Mouse (Mus musculus): ENCODE results near the gene Vangl1.
A peak's percentile ranks its signal among the peaks of the same experiment; 100 is the strongest.
"Not testable (repeated sequence)": the region's sequence is repeated elsewhere in the genome, so short reads cannot be mapped to it uniquely, and the experiment has no call there.

Vangl1 gene

DNA sequence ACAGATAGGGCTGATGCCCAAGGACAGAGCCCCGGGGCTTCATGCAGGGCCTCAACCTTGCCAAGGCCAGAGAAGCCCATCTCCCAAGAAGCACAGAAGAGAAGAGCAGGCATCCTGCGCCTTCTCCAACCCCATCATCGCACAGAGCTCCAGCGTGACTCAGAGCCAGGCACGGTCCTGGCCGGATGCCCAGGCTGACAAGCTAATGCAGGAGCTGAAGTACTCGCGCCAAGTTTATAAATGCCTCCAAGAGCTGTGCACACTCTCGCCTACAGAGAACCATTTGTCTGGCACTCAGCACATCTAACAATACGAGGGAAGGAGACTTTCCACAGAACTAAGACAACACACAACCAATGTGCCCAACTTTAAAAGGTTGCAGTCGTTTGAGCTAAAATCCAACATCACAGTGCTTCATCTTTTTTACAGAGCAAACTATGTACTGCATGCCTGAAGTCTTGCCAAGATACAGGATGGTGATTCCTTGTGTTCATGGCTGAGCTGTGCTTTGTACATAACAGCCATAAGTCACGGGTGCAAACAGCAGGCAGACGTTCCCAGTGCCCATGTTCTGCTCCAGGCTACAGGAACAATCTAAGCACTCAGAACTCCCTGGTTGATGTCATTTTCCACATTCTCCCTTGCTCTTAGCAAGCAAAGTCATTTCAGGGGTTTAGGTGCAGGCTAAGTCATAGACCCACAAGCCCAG lies 35.1 kb downstream of the Vangl1 start:
- peak; percentile 91 for DNase-seq (ENCODE audit: low spot score)

DNA sequence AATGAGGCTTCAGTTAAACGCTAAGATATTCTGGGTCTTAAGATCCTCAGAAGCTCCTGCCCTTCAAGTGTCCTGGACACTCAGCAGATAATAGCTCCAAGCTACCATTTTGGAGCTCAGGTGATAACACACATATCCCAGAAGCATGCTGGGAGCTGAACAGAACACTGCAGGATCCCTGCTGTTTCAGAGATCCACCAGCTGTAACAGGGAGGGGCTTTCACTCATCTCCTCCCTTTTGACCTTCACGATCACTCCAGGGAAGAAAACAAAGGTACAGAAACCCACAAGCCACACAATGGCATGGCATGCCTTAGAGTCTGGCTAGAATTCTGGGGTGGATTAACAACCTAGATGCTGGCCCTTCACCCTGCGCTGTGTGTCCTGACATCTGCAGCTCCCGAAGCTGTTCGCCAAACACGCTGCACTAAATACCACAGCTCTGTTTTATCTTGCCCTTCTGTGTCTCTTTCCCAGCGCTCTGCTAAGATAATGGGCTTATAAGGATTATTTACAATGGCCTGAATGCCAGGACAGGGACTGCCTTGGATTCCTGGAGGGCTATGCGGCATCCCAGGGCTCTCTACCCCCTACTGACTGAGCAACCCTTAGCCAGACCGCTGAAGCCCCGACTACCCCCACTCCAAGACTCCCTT lies 36.8 kb downstream of the Vangl1 start:
- no peak for DNase-seq (ENCODE audit: low spot score)

DNA sequence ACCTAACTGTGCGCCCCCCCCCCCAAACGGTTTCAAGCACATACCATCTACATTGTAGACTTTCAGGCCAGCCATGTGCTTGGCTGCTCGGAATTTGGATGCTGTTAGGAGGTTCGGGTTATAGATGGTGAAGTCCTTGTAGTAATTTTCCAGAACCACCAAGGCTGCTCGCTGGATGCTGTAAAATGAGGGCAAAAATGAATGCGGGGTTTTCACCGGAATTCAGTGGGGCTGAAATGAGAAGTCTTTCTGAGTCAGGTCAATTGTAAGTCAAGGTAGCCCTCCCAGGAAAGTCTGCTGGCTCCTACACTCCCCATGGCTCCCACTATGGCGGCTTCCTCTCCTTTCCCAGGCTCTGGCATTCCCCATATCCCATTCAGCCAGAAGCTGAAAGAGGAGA lies 37.7 kb downstream of the Vangl1 start:
- no peak for DNase-seq (ENCODE audit: low spot score)

DNA sequence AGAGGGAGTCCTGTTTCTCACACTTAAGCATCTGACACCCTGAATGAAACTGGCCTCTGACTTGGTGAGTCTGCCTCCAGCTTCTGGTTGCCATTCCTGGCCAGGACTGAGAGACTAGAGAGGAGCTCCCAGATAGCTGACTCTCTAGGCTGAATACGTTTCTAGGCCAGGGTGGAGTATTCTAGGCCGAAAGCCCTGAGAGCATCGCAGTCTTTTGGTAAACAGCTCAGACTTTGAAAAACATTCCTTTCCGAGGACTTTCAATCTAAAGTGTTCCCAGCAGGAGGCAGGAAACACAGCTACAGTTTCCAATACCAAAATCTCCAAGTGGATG lies 38.2 kb downstream of the Vangl1 start:
- no peak for DNase-seq (ENCODE audit: low spot score)

DNA sequence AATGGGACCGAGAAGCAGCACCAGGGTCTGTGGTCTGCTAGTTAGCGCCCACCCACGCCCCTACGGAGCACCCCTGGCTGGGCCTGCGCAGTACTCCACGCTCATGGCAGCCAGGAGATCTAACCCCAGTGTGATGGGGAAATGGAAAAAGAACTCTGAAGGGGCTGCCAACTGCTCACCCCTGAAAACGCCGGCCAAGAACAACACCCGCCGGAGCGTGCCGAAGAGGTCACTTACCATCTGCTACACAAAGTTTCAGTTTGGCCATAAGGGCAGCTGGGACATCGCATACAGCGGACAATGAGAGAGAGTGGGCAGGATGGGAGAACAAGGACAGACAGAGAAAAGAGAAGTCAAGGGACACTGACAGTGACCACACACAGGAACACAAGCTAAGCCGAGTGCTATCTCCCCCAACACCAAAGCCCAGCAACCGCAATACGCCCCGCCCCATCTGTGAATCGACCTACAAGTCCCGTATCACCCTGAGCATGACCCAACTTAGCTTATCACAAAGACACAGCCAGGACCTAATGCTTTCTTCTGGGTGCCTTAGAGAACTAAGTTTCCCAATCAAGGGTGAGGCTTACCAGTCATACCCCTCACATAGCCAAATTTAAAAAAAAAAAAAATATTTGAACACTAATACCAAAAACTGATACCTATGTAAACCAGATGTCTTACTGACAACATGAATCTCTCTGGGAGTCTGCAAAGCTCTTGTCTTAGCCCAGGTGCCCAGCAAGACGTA lies 38.8 kb downstream of the Vangl1 start:
- no peak for DNase-seq (ENCODE audit: low spot score)

DNA sequence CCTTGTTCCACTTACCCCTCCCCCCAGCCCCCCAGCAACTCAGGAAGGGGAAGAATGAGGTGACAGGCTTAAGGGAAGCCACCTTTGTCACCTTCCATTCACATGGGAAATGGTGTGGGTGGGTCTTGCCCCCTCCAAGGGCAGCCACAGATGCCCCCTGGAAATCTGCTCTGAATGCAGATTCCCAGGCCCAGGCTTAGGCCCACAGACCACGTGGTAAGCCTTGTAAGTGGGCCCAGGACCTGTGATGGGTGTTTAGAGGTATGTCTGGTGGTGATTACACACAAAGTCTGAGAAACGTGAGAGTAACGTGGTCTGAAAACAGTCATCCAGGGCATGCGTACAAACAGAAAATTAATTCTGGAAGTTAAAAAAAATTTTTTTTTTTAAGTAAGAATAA lies 39.6 kb downstream of the Vangl1 start:
- DNase-seq (ENCODE audit: low spot score) = no peak

DNA sequence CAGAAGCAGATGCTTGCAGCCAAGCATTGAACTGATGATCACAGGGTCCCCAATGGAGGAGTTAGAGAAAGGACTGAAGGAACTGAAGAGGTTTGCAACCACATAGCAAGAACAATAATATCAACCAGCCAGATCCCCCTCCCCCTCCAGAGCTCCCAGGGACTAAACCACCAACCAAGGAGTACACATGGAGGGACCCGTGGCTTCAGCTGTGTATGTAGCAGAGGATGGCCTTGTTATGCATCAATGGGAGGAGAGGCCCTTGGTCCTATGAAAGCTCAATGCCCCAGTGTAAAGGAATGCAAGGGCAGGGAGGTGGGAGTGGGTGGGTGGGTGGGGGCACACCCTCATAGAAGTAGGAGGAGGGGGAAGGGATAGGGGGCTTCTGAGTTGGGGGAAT lies 40.6 kb downstream of the Vangl1 start:
- DNase-seq (ENCODE audit: low spot score) = not testable (repeated sequence)

DNA sequence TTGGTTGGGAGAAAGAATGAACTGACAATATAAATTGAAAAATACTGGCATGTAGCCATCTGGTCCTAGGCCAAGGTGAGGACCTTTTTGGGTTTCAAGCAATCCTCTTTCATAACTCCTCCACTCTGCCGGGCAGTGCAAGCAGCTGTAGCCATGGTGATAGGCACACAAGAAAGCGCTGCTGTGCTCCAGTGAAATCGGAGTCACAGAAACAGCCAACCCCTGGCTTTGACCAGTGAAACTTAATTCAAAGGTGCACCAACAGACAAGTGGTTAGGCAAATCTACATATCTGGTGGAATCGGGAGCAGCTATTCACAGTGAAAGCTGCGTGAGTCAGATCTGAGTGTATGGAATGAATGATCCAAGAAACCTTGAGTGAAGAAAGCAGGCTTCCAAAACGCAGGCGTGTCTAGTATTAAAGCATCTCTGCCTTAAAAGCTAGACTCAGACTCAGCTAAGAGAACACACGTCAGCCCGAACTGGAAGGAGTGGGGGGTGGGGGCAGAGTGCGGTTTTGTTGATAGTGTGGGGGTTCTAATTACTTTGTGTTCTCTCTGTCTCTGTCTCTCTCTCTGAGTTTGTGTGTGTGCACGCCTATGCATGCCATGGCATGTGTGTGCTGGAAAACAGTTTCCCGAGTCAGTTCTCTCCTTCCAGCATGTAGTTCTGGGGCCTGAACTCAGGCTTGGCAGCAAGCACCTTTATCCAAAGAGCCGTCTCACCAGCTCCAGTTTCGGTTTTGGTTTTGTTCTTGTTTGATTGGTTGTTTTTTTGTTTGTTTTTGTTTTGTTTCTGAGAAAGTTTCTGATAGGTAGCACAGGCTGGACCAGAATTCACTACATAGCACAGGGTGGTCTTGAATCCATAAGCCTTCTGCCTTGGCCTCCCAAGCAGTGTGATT lies 44.8 kb downstream of the Vangl1 start:
- no peak for DNase-seq (ENCODE audit: low spot score)

DNA sequence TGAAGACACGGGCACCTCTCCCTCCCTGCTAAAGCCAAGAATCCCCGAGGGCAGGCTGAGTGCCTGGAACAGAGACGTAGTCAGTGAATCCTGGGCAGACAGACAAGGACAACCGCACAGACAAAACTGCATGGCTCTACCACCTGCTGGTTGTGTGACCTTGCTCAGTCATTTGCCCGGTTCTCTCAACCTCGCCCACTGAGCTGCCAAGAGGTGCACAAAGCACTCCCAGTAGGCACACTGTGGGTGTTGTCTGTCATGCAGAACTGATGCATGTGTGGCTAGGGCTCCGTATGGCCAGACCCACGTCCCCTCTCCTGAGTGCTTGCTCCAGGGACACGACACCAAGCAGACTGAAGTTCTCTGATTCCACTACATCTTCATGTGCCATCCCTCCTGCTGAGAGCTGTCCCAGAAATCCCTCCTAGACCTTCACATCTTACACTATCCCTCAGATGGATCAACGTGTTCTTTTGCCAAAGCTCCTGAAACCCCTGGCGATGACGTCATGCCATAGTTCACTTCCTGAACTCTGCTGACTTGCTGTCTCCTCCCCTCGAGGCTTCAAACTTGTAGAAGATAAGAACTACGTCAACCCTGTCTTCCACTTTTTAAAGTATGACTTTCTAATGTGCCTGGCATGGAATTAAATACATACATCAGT lies 45.6 kb downstream of the Vangl1 start:
- DNase-seq (ENCODE audit: low spot score) = no peak

DNA sequence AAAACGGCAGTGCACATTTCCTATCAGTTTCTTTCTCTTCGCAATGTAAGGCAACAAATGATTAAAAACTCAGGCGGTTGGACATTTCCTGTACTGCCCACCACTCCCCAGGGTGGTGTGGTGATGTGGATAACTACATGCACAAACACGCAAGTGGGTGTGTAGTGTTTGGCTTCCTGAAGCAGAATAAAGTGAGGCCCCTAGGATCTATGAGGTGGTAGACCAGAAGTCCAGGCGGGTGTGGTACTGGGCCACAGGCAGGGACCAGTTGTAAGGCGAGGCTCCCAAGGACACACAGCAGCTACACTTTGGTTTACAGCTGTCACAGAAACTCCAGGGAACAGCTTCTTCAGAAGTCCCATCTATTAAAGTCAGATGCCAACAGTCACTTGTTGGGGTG lies 46.8 kb downstream of the Vangl1 start:
- DNase-seq (ENCODE audit: low spot score) = no peak

DNA sequence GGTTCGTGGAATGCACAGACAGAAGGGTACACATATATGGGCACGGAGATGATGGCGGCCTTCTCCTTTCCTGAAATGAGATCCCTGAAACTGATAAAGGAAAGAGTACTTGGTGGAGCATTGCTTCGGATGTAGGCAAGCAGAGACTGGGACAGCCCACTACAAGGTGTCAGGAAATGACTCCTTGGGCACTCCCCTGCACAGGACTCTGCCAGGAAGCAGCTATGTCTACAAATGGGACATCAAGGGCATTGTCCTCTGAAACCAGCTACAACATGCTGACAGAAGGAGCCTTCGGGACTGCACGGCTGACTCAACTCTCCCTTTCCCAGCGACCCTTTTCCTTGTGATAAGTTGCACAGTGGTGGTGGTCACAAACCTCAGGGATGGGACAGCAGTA lies 47.8 kb downstream of the Vangl1 start:
- no peak for DNase-seq (ENCODE audit: low spot score)

DNA sequence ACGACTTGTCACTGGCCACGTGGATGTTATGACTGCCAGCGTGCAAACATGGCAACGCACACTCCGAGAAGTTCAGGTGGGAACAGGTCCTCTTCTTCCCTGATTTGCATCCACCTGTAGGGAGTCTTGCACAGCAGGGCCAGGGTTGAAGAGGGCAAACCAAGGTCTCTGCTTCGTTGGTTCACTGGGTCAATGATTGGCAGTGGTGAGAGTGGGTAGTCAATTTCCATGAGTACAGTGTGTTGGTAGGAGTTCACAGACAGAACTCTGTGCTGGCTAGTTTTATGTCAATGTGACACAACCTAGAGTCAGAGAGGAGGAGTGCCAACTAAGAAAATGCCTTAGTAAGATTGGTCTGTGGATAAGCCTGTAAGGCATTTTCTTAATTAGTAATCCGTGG lies 50.4 kb downstream of the Vangl1 start:
- DNase-seq (ENCODE audit: low spot score) = no peak

DNA sequence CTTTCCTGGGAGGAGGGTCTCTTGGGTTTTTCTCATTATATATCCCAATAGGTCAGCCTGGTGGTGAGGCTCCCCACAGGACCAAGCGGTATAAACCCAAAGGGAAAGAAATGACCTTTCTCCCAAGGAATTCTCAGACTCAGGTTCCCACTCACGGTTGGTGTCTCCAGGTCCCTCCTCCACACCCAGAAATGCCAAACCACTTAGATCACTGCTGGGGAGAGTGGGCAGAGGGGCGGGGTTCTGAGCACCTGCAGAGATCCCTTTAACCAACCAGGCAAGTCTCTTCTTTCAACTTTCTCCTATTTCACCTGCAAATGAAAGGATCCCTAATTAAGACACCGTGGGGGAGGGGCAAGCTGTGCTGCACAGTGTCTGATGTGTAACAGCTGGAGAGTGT lies 51.6 kb downstream of the Vangl1 start:
- DNase-seq (ENCODE audit: low spot score) = no peak

DNA sequence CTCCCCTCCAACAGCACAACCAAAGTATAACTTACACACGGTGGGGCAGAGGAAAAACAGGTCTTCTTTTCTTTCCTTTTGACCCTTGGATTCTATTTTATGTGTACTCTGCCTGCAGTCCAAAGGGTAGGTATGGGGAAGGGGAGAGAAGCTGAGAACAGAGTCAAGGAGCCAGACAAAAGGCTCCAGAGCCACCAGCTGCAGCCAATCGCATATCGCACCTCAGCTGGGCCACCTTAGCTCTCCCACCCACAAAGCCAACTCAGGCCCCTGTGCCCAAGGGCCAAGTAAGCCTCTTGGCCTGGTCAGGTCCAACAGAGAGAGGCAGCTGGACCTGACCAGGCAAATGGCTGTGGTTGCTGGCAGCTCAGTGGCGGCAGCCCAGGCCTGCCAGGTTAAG lies 52.0 kb downstream of the Vangl1 start:
- DNase-seq (ENCODE audit: low spot score) = no peak

DNA sequence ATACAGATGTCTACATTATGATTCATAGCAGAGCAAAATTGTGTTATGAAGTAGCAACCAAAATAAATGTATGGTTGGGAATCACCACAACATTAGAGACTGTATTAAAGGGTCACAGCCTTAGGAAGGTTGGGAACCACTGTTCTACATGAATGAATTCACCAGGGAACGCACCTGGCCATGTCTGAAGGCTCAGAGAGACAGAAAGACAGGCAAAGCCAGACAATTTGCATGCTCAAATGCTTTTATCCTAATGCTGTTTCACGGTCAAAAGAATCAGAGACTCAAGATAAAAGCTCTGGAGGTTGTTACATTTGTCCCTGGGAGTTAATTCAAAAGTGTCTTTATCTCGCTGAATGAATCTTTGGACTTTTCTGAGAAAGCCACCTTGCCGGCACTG lies 52.6 kb downstream of the Vangl1 start:
- no peak for DNase-seq (ENCODE audit: low spot score)

DNA sequence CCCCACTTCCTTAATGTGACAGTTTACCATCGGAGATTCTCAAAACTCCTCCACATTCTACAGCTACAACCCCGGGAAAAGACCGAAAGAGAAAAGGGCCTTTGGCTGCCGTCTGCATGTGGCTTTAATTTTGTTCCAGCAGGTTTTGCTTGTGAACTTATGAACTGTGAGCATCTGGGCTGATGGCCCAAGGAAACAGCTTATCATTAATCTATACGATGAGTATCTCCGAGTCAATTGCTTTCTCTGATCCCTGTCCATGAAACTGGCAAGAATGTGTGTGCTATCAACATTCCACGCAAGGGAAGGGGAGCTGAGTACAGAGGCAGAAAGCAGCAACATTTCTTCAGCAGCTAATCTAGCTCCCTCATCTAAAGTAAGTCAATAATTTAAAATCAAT lies 54.6 kb downstream of the Vangl1 start:
- DNase-seq (ENCODE audit: low spot score) = no peak

DNA sequence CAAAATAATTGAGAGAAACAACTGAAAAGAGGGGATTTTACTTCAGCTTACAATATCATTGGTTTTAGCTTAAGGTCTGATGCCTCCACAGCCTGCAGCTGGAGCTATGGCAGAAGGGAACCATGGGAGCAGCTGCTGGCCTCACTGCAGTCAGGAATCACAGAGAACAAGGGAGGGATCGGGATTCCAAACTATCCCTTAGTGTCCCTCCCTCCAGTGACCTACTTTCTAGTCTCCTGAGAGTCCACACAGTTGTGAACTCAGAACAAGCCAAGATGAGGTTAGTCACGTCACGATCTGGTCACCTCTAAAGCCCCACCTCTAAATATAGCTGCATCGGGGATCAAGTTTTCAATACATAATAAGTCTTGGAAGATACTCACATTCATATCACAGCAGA lies 57.3 kb downstream of the Vangl1 start:
- no peak for DNase-seq (ENCODE audit: low spot score)

DNA sequence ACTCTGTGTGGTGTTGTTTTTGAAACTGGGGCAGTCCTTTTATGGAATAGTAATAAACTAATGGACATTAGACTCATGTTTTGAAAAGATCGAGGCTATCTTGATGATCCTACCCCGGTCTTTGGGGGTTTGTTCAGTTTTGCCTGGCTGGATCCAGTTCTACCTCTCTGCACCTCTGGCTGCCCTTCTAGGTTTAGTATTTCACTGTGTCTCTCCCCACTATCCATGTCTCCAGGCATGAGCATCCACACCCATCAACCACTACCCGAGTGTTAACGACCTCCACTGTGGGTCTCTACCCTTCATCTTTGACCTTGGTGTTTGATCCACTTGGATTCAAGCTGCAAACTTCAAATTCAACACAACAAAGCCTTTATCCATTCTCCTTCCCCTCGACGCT lies 58.1 kb downstream of the Vangl1 start:
- DNase-seq (ENCODE audit: low spot score) = no peak

DNA sequence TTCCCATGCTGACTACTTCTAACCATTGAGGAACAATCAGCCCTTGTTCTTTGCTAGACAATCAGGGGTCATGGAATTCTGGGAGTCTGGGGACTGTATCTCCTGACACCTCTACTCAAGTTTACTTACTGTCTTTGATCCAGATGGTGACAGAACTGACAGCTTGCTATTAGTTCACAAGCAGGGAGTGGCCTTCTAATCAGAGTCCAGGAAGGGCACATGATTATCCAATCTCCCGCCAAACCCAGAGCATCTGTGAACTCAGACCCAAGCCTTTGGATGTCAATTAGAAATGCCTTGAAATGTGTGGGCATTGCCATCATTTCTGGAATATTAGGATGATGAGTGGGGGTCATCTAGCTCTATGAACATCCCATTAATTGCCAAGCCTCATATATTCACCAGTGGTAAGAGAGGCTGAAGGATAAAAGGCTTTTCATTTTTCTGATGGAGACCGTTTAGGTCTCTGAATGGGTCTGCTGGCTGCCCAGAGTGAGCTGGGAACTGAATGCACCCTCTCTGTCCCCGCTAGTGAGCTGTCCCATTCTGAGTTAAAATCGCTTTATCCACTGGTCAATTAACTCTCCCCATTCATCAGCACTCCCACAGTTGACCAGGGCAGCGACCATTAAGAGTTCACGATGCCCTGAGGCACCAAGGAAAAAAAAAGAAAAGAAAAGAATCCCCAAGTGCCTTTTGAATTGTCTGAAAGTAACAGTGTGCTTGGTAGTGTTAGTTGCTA lies 58.7 kb downstream of the Vangl1 start:
- DNase-seq (ENCODE audit: low spot score) = no peak

DNA sequence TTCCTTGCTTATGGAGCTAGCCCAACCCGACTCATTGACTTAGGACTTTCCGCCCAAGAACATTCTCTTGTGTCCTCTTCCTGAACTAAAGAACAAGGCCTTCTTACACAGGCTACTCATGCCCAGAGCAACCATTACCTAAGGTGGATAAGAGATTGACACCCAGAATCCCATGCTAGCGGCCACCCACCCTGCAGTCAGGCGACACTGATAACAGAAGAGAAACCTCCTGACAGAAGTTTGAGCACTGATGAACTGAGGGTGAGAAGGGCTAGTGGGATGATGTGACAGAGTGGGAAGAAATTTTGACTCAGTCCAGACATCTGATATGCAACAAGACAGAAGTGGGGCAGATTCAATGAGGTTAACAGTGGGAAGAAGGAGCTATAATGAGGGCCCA lies 60.1 kb downstream of the Vangl1 start:
- no peak for DNase-seq (ENCODE audit: low spot score)

DNA sequence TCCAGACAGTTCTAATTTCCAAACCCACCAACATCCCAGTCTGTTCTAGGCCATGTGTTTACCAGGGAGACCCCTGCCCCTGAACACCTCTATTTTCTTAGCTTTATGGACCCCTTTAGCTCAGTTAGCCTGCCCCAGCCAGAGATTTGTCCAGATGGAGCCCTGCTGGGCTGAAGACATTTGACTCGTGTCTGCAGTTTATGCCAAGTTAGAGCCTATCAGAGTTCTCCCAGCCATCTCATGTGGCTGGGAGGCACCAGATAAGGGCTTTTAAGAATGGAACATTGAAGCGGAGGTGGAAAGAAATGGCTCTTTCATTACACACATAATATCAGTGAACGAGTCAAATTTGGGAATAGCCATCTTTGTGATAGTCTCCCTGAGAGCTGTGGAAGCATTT lies 61.0 kb downstream of the Vangl1 start:
- DNase-seq (ENCODE audit: low spot score) = no peak

Measured in left cerebral cortex, adult 11 months (tissue).